Mouse (Mus musculus) kidney, embryonic 15.5 days (tissue): ENCODE data around the gene Uspl1. TPM values are rescaled to one million over a fixed set of nuclear protein-coding genes. Genes with fewer than 3 reads are reported as not detected.

Experiments
- ATAC-seq: fragments of 200-750 bp; cut with Nextera tagmentation; replicated peaks from 2 replicates; pipeline ENCODE4 v1.8.0; 2017; ENCODE audit warnings: moderate TSS enrichment; ENCODE audit not compliant: low FRiP score
- H3K27ac ChIP-seq: fragments of 300-500 bp; sonication (generic); 2 replicates; pipeline ENCODE4 v1.5.1; 2015; ENCODE audit warnings: mild to moderate bottlenecking, inconsistent platforms
- H3K27me3 ChIP-seq: fragments of 300-500 bp; sonication (generic); 2 replicates; pipeline ENCODE4 v1.6.1; 2015; ENCODE audit warnings: inconsistent platforms
- H3K36me3 ChIP-seq: fragments of 300-500 bp; sonication (generic); 2 replicates; pipeline ENCODE4 v1.6.1; 2015; ENCODE audit warnings: inconsistent platforms
- H3K4me1 ChIP-seq: fragments of 300-500 bp; sonication (generic); 2 replicates; pipeline ENCODE4 v1.6.1; 2015; ENCODE audit warnings: inconsistent platforms
- H3K4me2 ChIP-seq: fragments of 300-500 bp; sonication (generic); 2 replicates; pipeline ENCODE4 v1.6.1; 2015; ENCODE audit warnings: moderate library complexity, mild to moderate bottlenecking, inconsistent platforms
- H3K4me3 ChIP-seq: fragments of 300-500 bp; sonication (generic); replicated peaks from 2 replicates; pipeline ENCODE4 v1.5.1; 2015; ENCODE audit warnings: mild to moderate bottlenecking, inconsistent platforms
- H3K9ac ChIP-seq: fragments of 300-500 bp; sonication (generic); 2 replicates; pipeline ENCODE4 v1.6.1; 2015; ENCODE audit warnings: mild to moderate bottlenecking, inconsistent platforms
- H3K9me3 ChIP-seq: fragments of 300-500 bp; sonication (generic); replicated peaks from 2 replicates; pipeline ENCODE4 v1.6.1; 2016; ENCODE audit warnings: inconsistent platforms
- WGBS: fragments of 180-500 bp; shearing (Covaris S2); methylation state at CpG from one replicate; pipeline ENCODE4 v1.1.7; 2015; ENCODE audit warnings: mixed read lengths; 5-methylcytosine and 5-hydroxymethylcytosine counted together
- polyA plus RNA-seq: library from polyadenylated mRNA; unstranded; fragments of >200 nt; fragmentation: Nextera tagmentation; extraction: Ambion mirVana; gene quantifications from 2 replicates; pipeline ENCODE4 v1.2.1, GENCODE M21; 2015

The Uspl1 gene
- polyA plus RNA-seq, 1 experiment from 2014 or later, result 40.0 TPM

DNA sequence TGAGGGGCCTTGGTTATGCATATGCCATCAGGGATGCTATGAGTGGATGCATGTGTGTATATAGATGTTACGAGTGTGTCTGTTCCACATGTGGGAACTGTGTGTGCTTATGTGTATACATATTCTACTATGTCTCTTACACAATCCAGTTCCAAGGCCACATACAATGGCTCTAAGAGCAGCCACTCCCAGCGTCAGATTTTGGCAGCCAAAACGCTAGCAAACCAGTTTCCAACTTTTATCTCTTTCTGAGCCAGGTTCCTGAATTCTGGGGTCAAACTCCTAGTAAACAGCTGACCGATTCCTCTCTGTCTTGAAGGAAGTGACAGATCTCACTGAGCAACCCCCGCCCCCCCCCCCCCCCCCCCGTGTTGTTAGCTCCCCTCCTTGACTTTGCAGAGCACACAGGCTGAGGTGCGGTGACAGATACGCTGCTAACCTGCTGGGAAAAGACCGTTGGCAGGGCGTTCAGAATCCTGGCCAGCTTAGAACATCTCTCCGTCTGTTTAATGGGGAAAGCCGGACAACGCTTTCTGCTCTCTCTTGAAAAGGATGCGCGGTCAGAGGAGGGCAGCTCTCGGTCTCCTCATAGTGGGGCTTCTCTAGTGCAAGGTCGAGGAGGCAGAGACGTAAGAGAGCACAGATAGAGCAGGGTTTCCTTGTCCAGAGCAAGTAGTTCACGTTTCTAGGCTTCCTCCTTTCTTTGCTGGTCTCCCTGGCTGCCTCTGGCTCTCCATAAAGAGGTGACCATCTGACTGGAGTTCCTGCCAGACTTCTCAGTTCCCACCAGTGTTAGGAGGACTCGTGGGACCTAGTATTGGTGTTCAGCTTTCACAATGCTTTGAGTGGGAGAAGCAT, 63.1 kb downstream of the Uspl1 start:
- Histone ChIP-seq H3K4me2 (no peak overlapping the region), H3K9ac (no peak overlapping the region), H3K36me3 (no peaks in the 10 kb centered on the region), H3K27me3 (no peaks in the 10 kb centered on the region), H3K9me3 (no peaks in the 10 kb centered on the region), H3K4me1 (peaks cover 15% of the 10 kb centered on the region), H3K4me3 (no peak overlapping the region), H3K27ac (no peak overlapping the region)
- ATAC-seq, result no peak; the same call in 1 of the 2 replicates
- WGBS, result 42% methylated on average over 19 of the region's 20 CpGs

DNA sequence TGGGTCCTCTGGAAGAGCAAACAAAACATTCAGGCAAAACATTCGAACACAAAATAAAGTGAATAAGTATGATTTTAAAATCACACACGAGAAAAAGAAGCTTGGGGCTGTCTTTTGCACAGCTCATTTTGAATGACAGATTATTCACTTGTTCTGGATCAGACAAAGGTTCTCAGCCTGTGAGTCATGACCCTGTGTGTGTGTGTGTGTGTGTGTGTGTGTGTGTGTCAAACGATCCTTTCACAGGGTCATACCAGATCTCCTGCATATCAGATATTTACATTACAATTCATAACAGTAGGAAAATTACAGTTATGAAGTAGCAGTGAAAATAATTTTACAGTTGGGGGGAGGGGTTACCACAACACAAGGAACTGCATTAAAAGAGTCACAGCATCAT, 68.2 kb downstream of the Uspl1 start:
- peaks cover 10% of the 10 kb centered on the region; the same call in 1 of the 2 replicates for H3K4me1 ChIP-seq
- no peak overlapping the region for H3K27ac ChIP-seq
- no peaks in the 10 kb centered on the region for H3K9me3 ChIP-seq
- no peak for ATAC-seq
- WGBS, result 79% methylated on average over 3 of the region's 3 CpGs
- H3K4me3 ChIP-seq, result no peak overlapping the region
- H3K36me3 ChIP-seq, result no peaks in the 10 kb centered on the region
- no peak overlapping the region for H3K9ac ChIP-seq
- no peaks in the 10 kb centered on the region for H3K27me3 ChIP-seq
- H3K4me2 ChIP-seq, result no peak overlapping the region

DNA sequence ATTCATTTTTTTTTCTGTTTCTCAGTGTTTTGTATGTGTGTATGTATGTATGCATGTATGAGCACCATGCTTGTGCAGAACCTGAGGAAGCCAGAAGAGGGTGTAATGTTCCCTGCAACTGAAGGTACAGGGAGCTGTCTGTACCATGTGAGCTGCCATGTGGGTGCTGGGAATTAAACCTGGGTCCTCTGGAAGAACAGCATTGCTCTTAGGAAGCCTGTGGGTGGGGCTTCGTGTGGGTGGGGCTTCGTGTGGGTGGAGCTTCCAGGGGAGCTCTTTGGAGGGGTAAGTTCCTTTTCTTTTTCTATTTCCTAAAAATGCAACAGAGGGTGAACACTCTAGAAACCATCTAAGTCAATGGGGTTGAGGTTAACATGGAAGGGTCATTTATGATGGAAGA, 69.3 kb downstream of the Uspl1 start:
- no peak overlapping the region for H3K4me3 ChIP-seq
- H3K27me3 ChIP-seq, result no peaks in the 10 kb centered on the region
- 72% methylated on average over 2 of the region's 2 CpGs for WGBS
- no peaks in the 10 kb centered on the region for H3K9me3 ChIP-seq
- H3K9ac ChIP-seq, result no peak overlapping the region
- peaks cover 14% of the 10 kb centered on the region for H3K4me1 ChIP-seq
- H3K36me3 ChIP-seq, result no peaks in the 10 kb centered on the region
- no peak overlapping the region for H3K4me2 ChIP-seq
- no peak overlapping the region for H3K27ac ChIP-seq
- ATAC-seq, result no peak

DNA sequence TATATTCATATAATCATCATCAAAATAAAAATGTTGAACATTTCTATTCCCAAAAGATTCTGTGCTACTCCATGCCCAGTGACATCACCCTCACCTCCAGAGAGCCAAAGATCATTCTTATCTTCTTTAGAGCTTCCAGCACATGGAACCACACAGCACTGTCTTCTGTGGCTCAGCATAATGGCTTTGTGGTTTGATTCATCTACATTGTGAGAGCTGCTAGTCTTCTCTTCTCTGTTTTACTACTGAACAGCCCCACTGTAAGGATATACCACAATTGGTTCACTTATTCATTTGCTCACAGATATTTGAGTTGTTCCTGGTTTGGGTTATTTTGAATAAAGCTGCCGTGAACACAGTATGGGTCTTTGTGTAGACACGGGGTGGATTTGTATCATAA, 71.4 kb downstream of the Uspl1 start:
- Histone ChIP-seq H3K9me3 (no peaks in the 10 kb centered on the region), H3K4me3 (no peak overlapping the region), H3K4me1 (peaks cover 24% of the 10 kb centered on the region), H3K4me2 (no peak overlapping the region), H3K27ac (peak overlapping the region; percentile 75; the same call in 1 of the 2 replicates), H3K27me3 (no peaks in the 10 kb centered on the region), H3K36me3 (no peaks in the 10 kb centered on the region), H3K9ac (no peak overlapping the region)
- WGBS, result 93% methylated on average over 2 of the region's 2 CpGs
- no peak for ATAC-seq

DNA sequence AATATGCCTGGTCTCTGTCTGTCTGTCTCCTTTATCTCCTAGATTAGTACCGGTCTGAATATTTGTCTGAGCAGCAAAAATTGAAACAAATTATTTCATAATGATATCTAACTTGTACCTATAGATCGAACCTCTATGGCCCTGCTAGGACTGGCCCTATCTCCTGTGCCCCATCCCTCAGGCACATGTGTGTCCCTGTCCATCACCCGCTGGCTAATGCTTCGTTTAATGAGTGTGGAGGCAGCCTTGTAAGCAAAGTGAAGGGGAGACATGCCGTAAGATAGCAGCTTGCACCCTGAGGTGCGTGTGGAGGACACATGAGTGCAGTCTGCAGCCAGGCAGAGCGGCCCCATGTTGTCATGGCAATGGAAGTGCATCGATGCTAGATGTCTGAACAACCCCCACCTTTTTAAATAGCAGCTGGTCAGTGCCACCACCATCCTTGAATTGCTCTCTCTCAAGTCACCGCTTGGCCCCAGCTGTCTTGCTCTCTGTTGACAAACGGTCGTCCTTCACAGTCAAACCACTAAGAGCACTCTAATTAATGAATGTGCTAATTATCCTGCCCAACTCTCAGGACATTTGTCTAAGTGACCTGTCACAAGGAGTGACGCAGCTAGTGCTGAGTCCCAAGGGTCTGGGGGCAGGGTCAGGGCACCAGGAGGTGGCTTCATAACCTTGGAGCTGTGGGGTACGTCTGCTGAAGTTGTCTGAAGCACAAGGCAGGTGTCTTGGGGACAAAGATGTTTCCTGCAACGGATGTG, 73.5 kb downstream of the Uspl1 start:
- H3K36me3 ChIP-seq, result no peaks in the 10 kb centered on the region
- H3K27me3 ChIP-seq, result no peaks in the 10 kb centered on the region
- ATAC-seq, result 0 out of 2 replicates have a peak, but pooled peaks have one; percentile 22
- no peak overlapping the region for H3K4me3 ChIP-seq
- no peak overlapping the region for H3K4me2 ChIP-seq
- H3K9me3 ChIP-seq, result 0 out of 2 replicates have a peak, but pooled peaks cover 2% of the 10 kb centered on the region
- no peak overlapping the region for H3K27ac ChIP-seq
- H3K9ac ChIP-seq, result no peak overlapping the region
- peaks cover 24% of the 10 kb centered on the region for H3K4me1 ChIP-seq
- WGBS, result 39% methylated on average over 14 of the region's 14 CpGs

DNA sequence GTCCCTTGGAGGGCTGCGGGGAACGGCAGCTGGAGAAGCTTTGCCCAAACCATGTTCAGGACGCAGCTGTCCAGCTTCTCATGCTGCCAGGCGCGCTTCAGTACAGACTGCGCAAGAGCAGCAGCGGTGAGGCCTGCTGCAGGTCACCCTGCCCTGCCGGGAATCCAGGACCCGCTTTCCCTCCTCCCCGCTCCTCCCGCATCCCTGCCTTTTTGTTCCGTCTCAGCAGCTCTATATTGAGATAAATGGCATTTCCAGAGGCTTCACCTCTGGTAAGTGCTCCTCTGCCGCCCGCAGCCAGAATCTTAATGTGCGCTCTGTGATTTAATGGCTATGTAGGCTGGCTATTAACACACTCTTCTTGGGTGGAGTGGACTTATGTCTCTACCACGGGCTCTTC, 74.9 kb downstream of the Uspl1 start:
- Histone ChIP-seq H3K4me1 (peaks cover 24% of the 10 kb centered on the region), H3K27ac (no peak overlapping the region), H3K36me3 (no peaks in the 10 kb centered on the region), H3K9ac (no peak overlapping the region), H3K4me3 (no peak overlapping the region; the same call in 1 of the 2 replicates), H3K4me2 (peak overlapping the region; percentile 37), H3K27me3 (no peaks in the 10 kb centered on the region), H3K9me3 (0 out of 2 replicates have a peak, but pooled peaks cover 2% of the 10 kb centered on the region)
- 22% methylated on average over 16 of the region's 16 CpGs for WGBS
- ATAC-seq, result peak; percentile 49; the same call in 1 of the 2 replicates

DNA sequence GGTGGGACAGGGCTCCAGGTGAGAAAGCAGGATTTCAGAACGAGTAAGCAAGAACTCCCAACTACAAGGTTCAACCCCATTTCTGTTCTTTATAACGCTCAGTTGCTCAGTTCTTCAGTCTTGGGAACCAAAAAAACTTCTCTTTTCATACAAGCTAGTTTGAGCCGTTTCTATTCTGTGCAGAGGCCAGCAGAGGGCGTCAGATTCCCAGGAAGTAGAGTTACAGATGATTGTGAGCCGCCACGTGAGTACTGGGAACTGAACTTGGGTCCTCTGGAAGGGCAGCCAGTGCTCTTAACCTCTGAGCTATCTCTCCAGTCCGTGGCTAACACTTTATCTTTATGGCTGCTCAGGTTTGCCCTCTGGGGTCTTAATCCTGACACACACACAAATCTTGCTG, 77.3 kb downstream of the Uspl1 start:
- 74% methylated on average over 7 of the region's 7 CpGs for WGBS
- Histone ChIP-seq H3K4me2 (no peak overlapping the region), H3K27ac (no peak overlapping the region), H3K4me1 (peaks cover 24% of the 10 kb centered on the region), H3K27me3 (no peaks in the 10 kb centered on the region), H3K9me3 (0 out of 2 replicates have a peak, but pooled peaks cover 2% of the 10 kb centered on the region), H3K36me3 (no peaks in the 10 kb centered on the region), H3K4me3 (no peak overlapping the region), H3K9ac (no peak overlapping the region)
- ATAC-seq, result no peak

DNA sequence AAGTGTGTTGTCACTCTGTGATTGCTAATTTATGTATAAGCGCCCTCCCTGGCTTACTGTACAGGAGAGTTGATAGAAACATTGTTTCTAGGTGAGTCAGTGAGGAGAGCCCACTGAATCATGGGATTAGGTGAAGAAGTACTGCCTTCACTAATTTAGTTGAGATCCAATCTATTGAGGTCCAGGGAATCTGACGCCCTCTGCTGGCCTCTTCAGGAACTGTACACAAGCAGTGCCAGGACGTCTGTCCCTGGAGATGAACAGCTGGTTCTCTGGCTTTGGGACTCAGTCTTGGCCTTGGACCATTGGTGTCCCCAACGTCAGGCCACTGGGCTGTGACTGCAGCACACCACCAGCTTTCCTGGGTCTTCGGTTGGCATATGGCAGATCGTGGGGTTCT, 77.7 kb downstream of the Uspl1 start:
- no peak overlapping the region for H3K4me3 ChIP-seq
- H3K4me1 ChIP-seq, result peaks cover 24% of the 10 kb centered on the region
- 69% methylated on average over 6 of the region's 6 CpGs for WGBS
- H3K4me2 ChIP-seq, result no peak overlapping the region
- H3K27ac ChIP-seq, result no peak overlapping the region
- 0 out of 2 replicates have a peak, but pooled peaks cover 2% of the 10 kb centered on the region for H3K9me3 ChIP-seq
- H3K9ac ChIP-seq, result no peak overlapping the region
- H3K36me3 ChIP-seq, result no peaks in the 10 kb centered on the region
- no peak for ATAC-seq
- no peaks in the 10 kb centered on the region for H3K27me3 ChIP-seq

DNA sequence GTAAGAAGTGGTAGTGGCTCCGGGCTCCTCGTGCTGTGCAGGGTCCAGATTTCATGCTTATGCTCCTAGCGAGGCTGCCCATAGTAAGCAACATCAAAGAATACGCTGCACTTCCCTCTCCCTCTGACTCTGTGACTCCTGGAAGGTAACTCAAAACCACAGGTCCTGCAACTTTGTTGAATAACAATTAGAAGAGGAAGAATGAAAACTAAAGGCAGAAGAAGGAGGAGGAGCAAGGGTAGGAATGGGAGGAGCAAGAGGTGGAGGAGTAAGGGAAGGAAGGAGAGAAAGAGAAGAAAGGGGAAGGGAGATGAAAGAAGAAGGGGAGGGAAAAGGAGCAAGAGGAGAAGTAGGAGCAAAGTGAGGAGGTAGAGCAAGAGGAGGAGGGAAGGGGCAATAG, 80.3 kb downstream of the Uspl1 start, which contains the start of gene Alox5ap:
TSS of gene Alox5ap (plus strand) at position 363 of the 400 bp plus-strand sequence.
- no peak for ATAC-seq
- Histone ChIP-seq H3K36me3 (no peaks in the 10 kb centered on the region), H3K27ac (no peak within 1 kb of the TSS), H3K9me3 (0 out of 2 replicates have a peak, but pooled peaks cover 2% of the 10 kb centered on the region), H3K27me3 (no peaks in the 10 kb centered on the region), H3K4me2 (no peak within 1 kb of the TSS), H3K9ac (no peak within 1 kb of the TSS), H3K4me1 (peaks cover 16% of the 10 kb centered on the region), H3K4me3 (no peak within 1 kb of the TSS)
- 38% methylated on average over 4 of the region's 4 CpGs for WGBS

DNA sequence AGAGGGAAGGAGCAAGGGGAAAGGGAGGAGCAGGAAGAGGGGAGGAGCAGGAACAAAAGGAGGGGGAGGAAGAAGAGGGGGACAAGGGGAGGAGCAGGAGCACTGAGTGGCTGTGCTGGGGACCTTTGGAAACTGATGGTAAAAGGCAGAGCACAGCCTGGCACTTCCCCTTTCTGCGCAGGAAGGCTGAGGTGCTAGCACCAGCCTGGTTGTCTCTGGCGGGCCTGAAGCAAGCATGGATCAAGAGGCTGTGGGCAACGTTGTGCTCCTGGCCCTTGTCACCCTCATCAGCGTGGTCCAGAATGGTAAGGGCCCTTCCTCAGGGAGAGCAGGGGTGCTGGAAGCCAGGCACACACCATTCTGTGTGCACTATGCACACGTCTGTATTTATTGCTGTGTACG, 80.7 kb downstream of the Uspl1 start:
- Histone ChIP-seq H3K9me3 (0 out of 2 replicates have a peak, but pooled peaks cover 2% of the 10 kb centered on the region), H3K27me3 (no peaks in the 10 kb centered on the region), H3K4me2 (no peak overlapping the region), H3K9ac (no peak overlapping the region), H3K4me3 (no peak overlapping the region), H3K27ac (no peak overlapping the region), H3K36me3 (no peaks in the 10 kb centered on the region), H3K4me1 (peaks cover 14% of the 10 kb centered on the region; the same call in 1 of the 2 replicates)
- 60% methylated on average over 6 of the region's 6 CpGs for WGBS
- ATAC-seq, result no peak; the same call in 1 of the 2 replicates
